In genomic region chr13:112511810-112512209, GRCm38 (mm10) we compare ENCODE assay signal across 12 mouse cellular contexts.
"Had no signal": no experiment of that assay in that cellular context is flagged by ENCODE, and none has a peak within 500 bp of the region (broad histone marks: within the 10 kb centered on the region; RNA-seq: fewer than 3 reads in every experiment).

No protein-coding gene starts in this region.

- ATAC-seq: liver, postnatal 0 days; lung, postnatal 0 days; midbrain, embryonic 16.5 days had no signal

- H3K4me3 ChIP-seq: lung, embryonic 15.5 days; midbrain, embryonic 10.5 days; midbrain, embryonic 12.5 days; neural tube, embryonic 12.5 days; stomach, embryonic 15.5 days had no signal

- H3K27ac ChIP-seq: lung, embryonic 15.5 days; midbrain, embryonic 10.5 days; midbrain, embryonic 12.5 days; neural tube, embryonic 12.5 days; stomach, embryonic 15.5 days had no signal

- H3K9ac ChIP-seq: liver, postnatal 0 days; lung, embryonic 15.5 days; midbrain, embryonic 12.5 days; neural tube, embryonic 12.5 days; stomach, embryonic 15.5 days had no signal

- H3K4me2 ChIP-seq: lung, embryonic 15.5 days; midbrain, embryonic 12.5 days; neural tube, embryonic 12.5 days; stomach, embryonic 15.5 days had no signal

- H3K27me3 ChIP-seq: lung, embryonic 15.5 days; midbrain, embryonic 12.5 days; neural tube, embryonic 12.5 days; stomach, embryonic 15.5 days had no signal

- H3K9me3 ChIP-seq: lung, embryonic 15.5 days; midbrain, embryonic 10.5 days; midbrain, embryonic 12.5 days; neural tube, embryonic 12.5 days; stomach, embryonic 15.5 days had no signal

- H3K4me1 ChIP-seq: midbrain, embryonic 10.5 days; midbrain, embryonic 12.5 days; neural tube, embryonic 12.5 days; stomach, embryonic 15.5 days had no signal

- DNase-seq: liver, postnatal 0 days; lung, adult 2 months; thymus, adult 18-20 months; thymus, postnatal 14 days; thymus, postnatal 36 days had no signal
